Mouse (Mus musculus): Measurements from ENCODE around the gene Adamtsl2.

Adamtsl2 gene

DNA sequence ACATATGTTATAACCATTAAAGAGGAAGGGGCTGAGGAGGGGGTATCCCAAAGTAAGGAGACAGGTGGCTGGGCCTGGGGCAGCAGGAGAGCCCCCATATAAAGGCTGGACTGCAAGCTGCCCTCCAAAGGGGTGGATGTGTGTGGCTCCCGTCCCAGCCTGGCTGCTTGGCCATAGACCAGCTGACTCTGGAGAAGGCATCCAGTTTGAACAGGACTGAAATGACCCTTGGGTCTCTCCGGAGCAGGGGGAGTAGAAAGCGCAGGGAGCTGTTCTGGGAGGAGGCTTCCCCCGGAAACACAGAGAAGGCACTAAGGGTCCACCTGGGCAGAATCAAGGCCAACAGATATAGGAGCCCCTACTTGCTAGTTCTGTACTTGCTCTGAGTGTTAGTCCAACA is 4.4 kb upstream of the Adamtsl2 start:
- DNase-seq (ENCODE audit: low read depth, low spot score), result no peak

GRCm38 (mm10) chr2:27075485-27075884 is 3.7 kb upstream of the Adamtsl2 start:
- peak; percentile 43 for DNase-seq (ENCODE audit: low read depth, low spot score)

- DNase-seq (ENCODE audit: low read depth, low spot score), result peak; percentile 24
Measured at GRCm38 (mm10) chr2:27077655-27078244, 1.4 kb upstream of the Adamtsl2 start.

DNA sequence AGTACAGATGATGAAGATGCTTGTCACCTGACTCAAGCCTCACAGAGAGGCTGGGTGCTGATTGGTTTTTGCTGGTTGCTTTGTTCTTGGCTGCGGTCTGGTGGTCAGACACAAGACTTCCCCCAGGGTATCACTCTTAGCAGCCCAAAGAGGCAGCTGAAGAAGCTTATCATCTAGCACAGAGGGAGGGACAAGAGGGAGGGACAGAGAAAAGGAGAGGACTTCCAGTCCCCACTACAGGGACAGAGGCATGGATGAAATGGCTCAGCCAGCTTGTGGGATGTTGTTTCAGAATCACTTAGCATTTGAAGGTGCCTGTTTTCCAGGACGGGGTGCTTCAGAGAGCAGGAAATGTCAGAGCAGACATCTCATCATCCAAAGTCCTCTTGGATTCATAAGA is 867 bp upstream of the Adamtsl2 start:
- no peak for DNase-seq (ENCODE audit: low read depth, low spot score)

- no peak for DNase-seq (ENCODE audit: low read depth, low spot score)
Measured at GRCm38 (mm10) chr2:27079649-27080048, 470 bp downstream of the Adamtsl2 start.

DNA sequence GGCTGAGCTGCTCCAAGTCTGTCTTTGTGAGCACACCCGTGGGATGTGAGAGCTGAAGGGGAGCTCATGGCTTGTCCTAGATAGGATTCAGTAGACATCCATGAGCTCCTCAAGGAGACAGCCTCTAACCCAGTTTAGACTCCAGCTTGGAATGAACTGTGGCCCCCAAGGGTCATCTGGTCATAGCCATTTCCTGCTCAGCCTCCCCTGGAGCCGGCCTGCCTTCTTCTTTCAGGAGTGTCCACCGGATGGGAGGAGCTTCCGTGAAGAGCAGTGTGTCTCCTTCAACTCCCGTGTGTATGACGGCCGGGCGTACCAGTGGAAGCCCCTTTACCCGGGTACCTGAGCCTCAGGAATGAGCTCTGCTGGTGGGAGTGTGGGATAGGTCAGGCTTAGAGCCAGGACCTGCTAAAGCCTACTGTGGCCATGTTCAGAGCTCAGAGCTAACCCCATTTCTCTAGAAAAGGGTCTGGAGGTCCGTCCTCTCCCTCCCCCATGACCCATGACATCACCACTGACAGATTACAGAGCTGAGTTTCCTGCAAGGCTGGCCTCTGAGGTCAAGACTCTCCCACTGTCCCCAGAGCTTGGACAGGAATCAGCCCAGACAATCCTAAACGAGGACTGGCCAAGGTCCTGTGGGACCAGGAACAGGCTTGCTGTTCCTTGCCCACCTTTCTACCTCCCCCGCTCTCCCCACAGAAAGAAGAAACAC is 4.7 kb downstream of the Adamtsl2 start:
- no peak for DNase-seq (ENCODE audit: low read depth, low spot score)

DNA sequence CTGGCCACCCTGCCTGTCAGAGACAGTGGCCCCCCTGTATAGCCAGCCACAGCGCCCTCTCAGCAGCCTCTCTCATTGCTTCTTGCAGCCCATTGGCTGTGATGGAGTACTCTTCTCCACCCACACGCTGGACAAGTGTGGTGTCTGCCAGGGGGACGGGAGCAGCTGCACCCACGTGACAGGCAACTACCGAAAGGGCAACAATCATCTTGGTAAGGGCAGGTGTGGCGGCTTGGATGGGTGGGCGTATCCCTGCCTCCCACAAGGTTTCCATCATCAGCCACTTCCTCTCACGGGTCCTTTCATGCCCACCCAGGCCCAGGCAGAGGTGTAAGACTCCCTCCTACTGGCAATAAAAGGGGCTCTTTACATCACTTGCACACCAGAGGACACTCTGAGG is 5.8 kb downstream of the Adamtsl2 start:
- no peak for DNase-seq (ENCODE audit: low read depth, low spot score)

GRCm38 (mm10) chr2:27085801-27086200 is 6.6 kb downstream of the Adamtsl2 start:
- DNase-seq (ENCODE audit: low read depth, low spot score), result no peak

DNA sequence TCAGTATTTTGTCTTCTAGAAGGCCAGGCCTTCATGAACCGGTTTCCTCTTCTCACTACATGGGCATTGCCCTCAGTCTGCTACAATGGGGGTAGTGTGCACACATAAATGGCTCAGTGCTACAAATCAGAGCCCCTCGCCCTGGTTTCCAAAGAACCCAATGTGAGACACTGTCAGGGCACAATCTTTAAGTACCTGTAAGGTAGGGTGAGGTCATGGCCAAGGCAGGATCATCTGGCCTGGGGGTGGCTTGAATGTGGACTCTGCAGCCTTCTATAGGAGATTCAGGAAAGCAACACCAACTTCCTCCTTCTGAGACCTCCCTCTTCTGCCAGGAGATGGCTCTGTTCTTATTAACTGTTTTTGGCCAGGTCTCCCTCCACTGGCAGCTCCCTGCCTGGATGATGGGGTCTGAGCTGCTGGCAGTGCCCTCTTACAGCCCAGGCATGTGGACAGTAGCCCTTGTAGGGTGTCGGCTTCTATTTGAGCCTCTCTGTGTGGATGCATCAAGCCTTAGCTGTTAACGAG is 7.4 kb downstream of the Adamtsl2 start:
- no peak for DNase-seq (ENCODE audit: low read depth, low spot score)

GRCm38 (mm10) chr2:27087581-27087980 is 8.4 kb downstream of the Adamtsl2 start:
- DNase-seq (ENCODE audit: low read depth, low spot score), result no peak

DNA sequence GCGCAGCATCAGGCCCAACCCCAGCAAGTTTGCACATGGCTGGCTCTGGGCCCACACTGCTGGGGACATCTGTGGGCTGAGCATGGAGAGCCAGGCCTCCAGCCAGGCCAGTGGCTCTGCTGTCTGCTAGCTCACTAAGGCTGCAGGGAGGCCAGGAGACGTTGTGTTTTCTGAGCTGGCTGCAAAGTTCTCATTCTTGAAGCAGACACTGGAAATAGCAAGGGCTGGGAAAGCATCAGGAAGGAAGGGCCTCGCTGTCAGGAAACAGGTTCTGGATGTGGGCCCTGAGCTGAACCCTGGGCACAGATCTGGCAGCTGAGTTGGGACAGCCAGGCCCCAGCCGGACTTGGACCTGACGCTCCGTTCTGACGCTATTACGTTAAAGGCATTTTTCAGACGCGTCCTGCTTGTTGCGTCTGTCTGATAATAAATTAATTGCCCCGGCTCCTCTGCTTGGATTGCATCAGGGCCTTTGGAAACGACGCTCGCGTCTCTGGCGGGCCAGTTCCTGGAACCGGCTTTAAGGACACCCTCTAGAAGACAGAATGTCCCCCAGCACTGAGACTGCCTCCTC is 9.0 kb downstream of the Adamtsl2 start:
- DNase-seq (ENCODE audit: low read depth, low spot score), result no peak

GRCm38 (mm10) chr2:27088700-27089099 is 9.5 kb downstream of the Adamtsl2 start:
- DNase-seq (ENCODE audit: low read depth, low spot score), result no peak

DNA sequence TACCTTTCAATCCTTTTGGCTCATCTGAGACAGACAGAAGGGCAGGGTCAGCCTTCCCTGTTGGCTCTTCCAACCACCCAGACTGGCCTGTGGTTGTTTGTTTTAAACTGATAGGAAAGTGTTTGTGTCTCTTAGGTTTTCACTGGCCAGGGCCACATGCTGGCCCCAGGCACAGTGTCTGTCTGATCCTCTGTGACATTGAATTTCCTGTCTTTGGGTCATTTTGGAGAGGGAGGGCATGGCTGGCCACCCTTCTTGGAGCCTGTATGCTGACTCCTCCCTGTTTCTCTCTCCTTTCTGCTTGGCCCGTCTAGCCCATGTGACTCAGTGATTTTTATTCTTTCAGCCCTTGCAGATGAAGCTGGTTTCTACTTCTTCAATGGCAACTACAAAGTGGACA is 10.1 kb downstream of the Adamtsl2 start:
- DNase-seq (ENCODE audit: low read depth, low spot score), result no peak

- DNase-seq (ENCODE audit: low read depth, low spot score), result no peak
Measured at GRCm38 (mm10) chr2:27095178-27095577, 16.0 kb downstream of the Adamtsl2 start.

- DNase-seq (ENCODE audit: low read depth, low spot score), result no peak
Measured at GRCm38 (mm10) chr2:27096341-27096981, 17.3 kb downstream of the Adamtsl2 start.

DNA sequence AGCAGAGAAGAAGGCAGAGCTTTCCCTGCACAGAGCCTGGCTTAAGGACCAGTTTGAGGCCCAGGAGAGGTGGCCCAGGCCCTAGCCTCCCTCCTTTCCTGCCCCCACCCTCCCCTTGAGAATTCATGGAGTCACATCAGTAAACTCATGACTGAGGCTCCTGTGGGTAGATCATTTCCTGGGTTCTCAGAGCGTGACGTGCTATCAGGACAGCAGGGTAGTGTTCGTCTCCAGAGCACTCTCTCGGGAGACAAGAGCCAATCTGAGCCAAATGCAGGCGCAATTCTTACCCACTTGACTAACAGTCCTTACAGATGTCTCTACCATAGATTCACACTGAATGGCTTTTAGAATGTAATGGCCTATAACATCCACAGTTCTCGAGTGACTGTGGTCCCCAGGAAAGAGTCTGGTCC is 18.1 kb downstream of the Adamtsl2 start:
- no peak for DNase-seq (ENCODE audit: low read depth, low spot score)

DNA sequence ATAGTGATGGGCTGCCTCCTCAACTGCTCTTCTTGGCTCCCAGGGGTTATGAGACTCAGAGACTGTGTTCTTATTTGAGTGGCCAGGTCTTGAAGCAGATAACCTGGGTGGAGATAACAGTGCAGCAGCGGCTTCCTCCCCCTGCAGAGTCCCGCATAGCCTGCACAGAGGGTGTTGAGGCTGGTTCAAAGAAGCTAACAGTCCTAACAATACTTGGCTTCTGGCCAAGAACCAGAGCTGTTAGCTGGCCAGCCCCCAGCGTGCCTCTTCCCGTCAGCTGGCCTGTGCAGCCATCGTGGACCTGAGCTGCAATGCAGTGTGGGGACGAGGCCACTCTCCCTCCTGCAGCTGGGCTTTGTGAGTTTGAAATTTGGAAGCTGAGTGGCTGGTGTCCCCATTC is 18.6 kb downstream of the Adamtsl2 start:
- DNase-seq (ENCODE audit: low read depth, low spot score), result no peak

DNA sequence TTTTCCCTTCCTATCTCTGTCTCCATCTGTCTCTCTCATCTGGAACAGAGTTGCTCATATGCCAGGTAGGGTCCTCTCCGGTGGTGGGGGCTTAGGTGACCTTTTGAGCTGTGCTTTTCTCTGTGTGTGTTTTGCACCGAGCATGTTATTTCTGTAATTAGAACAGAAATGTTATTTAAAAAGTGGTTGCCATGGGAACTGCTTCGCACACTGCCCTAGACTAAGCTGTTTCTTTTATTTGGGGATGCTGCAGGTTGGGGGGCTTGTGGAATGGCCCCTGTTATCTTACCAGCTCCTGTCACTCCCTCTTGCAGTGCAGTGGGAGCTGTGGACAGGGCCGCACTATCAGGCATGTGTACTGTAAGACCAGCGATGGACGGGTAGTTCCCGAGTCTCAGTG is 24.4 kb downstream of the Adamtsl2 start:
- no peak for DNase-seq (ENCODE audit: low read depth, low spot score)

- no peak for DNase-seq (ENCODE audit: low read depth, low spot score)
Measured at GRCm38 (mm10) chr2:27106816-27107215, 27.6 kb downstream of the Adamtsl2 start.

- DNase-seq (ENCODE audit: low read depth, low spot score), result no peak
Measured at GRCm38 (mm10) chr2:27108144-27108543, 29.0 kb downstream of the Adamtsl2 start.

DNA sequence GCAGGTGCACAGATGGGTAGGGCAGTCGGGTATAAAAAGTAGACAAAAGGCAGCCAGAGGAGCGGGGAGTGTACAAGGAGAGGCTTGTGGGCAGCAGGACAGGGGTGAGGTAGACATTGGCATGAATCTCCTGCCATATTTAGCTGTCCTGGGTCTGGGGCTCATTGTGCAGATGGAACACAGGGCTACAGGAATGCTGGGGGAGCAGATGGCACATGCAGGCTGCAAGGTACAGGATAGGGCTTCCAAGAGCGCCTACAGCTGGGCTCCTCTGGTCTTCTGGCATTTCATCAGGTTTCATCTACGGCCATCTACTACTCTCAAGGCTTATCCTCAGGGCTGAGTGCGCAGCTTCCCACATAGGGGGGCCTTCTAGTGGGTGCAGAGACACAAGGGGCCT is 29.9 kb downstream of the Adamtsl2 start:
- DNase-seq (ENCODE audit: low read depth, low spot score), result no peak

DNA sequence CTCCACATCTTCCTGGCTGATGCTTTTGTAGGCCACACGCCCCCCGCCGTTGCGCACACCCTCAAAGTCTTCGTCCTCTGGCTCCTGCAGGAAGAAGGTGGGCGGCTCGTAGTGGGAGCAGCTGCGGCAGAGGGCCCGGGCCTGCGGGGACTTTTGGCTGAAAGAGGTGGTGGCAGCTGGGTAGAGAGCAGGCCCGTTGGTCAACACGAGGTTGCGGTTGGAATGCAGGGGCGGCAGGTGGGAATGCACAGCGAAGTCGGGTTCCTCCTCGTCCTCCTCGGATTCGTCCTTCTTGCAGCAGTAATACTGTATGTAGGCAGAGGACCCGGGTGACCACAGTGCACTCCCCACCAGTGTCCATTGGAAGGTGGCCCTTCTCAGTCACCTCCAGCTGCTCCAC is 33.4 kb downstream of the Adamtsl2 start:
- DNase-seq (ENCODE audit: low read depth, low spot score), result peak; percentile 27
